Mouse (Mus musculus) 3134 (cell line): ENCODE data around the gene Stau1.

Experiments used
- DNase-seq: peaks from one replicate; pipeline ENCODE4 v3.0.0-alpha.2; 2011; ENCODE audit warnings: low spot score; ENCODE audit not compliant: insufficient read length; ENCODE audit errors: extremely low read depth

Gene Stau1

DNA sequence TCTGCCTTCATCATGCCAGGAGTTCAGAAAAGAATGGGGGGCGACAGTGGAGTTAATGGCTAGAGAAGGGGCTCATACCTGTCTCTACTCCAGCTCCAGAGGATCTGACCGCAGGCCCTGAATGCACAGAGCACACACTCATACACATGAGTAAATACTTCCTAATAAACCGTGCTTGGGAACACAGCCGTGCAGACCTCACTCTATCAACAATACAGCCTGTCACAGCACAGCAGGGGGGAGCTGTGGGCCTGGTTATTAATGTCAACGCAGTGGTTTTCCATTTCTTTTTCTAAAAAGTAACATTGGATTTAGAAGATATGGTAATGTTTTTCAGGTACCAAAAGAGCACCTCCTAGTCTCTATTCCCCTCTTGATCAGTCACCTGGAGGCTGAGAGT, 61.7 kb downstream of the Stau1 start:
- no peak for DNase-seq

DNA sequence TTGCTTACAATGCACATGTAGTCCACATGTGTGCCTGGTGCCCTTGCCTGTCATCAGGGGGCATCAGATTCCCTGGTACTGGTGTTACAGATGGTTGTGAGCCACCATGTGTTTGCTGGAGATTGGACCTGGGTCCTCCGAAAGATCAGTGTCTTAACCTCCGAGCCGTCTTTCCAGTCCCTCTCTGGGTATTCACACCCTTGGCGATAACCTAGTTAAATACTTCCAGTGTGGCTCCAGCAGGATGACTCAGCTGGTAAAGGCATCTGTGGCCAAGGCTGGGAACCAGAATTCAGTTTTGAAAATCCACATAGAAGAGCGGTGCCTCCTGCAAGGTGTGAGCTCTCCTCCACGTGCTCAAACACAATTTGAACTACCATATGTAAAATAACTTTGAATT, 62.2 kb downstream of the Stau1 start:
- no peak for DNase-seq

DNA sequence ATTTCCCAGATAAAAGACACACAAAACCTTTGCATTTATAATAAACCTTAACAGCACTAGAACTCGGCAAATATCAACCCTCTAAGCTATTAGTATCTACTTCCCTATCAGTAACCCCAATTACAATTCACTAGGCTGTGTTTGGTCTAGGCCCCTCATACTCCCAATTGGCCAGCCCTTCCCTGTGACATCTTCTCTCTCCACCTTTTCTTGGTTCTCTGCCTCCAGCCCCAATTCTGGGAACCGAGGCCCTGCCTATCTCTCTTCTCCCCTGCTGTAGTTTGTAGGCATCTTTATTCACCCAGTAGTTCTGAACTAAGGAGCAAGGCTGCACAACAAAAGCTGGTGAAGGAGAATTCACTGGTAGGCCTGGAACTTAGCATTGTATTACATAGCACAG, 72.1 kb downstream of the Stau1 start:
- DNase-seq = no peak

DNA sequence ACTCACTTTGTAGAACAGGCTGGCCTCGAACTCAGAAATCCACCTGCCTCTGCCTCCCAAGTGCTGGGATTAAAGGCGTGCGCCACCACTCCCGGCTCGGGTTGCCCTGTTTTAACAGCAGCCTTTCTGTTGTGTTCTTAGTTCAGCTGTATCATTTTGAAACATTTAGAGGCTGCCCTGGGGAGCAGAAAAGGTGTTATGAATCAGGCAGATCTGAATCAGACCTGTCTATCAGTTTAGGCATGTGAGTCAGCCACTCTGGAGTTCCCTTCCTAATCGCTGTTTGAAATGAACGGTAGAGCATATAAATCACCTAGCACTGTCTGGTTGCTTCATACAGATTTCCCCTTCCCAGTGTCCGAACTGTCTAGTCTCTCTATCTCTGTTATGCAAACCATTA, 85.6 kb downstream of the Stau1 start:
- no peak for DNase-seq

DNA sequence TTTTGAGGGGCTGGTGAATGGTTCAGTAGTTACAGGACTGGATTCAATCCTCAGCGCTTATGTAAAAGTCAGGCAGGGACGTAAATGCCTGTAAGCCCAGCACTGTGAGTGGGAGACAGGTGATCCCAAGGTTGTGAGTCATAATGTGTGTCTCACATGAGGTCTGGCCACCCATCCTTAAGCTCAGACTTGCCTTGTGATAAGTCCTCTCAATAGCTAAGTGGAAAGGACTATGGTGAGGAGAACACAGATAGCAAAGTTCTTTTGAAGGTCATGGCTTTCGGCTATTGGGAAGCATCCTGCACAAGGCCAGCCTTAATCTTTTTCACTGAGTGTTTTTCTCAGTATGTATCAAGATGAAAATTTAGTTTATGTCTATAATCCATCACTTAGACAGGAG, 86.4 kb downstream of the Stau1 start:
- no peak for DNase-seq

DNA sequence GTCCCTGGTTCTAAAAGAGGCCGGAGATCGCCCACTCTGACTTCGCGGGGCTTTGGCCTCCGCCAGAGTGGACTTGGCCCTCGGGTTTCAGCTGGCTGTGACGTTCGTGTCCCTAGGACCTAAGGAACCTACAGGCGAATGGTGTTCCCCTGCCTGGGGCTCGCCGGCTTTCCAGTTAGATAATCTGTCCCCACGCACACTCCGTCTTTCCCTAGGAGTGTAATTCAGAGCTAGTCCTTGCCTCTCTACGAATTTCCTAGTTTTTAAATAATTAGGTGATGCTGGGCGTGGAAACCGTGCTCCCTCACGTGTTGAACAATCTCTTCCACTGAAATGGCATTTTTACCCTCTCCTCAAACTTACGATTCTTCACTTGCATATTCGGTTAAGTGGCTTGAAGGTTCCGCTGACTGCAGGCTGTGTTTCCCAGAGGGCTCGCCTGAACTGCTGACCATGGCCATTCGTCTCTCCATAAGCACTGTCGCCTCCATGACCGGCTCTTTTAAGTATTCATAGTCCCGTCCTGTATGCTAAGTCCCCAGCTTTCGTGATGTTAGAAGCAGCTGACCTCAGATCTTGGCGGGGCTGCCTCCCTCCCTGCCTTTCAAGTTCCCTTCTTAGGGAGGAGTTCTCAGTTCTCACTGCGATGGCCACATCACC, 89.4 kb downstream of the Stau1 start:
- no peak for DNase-seq

DNA sequence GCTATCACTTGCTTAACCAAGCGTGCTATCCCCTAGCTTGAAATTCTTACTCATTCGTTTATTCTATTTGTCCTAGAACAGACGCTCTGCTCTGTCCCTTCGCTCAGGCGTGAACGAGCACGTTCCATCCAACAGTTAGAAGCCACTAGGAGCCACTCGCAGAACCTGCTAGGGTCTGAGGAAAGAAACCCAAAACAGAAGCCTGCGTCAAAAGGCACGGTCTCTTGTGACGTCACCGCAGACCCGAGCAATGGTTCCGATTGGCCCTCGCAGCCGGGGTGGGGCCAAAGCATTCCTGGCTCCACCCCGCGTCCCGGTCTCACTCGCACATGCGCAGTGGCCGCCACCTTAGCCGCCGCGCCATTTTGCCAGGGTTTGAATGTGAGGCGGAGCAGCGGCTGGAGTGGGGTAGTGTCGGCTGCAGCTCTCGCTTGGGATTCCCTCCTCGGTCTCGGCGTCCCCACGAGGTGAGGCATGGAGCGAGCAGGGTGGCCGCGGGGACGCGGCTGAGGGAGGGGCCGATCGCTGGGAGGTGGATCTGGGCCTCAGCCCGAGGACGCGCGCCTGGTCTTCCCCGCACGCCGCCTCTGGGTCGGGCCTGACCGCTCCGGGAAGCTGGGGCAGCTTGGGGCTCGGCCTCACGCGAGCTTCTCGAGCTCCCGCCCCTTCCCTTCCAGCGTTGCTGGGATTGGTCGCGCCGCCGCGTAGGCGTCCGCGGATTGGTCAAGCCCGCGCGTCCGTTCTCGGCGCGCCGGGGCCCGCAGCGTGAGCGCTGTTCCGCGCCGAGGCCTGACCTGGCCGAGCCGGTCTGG, 90.2 kb downstream of the Stau1 start, which contains the start of gene Cse1l:
Cse1l (plus strand) TSS at position 330 of the 812 bp plus-strand sequence.
- peak; percentile 96 for DNase-seq

DNA sequence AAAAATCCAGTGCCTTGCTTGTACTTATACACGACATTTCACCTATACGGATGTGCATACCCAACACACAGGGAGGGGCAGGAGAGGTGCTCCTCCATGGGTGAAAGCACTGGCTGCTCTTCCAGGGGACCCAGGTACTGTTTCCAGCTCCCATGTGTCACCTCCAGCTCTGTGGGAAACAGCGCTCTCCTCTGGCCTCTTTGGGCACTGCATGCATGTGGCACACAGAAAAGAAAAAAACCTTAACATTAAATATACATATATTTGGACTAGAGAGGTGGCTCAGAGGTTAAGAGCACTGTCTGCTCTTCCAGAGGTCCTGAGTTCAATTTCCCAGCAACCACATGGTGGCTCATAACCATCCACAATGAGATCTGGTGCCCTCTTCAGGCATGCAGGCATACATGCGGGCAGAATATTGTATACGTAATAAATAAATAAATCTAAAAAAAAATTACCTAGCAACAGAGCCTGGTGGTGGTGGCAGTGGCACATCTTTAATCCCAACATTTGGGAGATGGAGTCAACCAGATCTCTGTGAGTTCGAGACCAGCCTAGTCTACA, 92.3 kb downstream of the Stau1 start:
- DNase-seq = no peak

DNA sequence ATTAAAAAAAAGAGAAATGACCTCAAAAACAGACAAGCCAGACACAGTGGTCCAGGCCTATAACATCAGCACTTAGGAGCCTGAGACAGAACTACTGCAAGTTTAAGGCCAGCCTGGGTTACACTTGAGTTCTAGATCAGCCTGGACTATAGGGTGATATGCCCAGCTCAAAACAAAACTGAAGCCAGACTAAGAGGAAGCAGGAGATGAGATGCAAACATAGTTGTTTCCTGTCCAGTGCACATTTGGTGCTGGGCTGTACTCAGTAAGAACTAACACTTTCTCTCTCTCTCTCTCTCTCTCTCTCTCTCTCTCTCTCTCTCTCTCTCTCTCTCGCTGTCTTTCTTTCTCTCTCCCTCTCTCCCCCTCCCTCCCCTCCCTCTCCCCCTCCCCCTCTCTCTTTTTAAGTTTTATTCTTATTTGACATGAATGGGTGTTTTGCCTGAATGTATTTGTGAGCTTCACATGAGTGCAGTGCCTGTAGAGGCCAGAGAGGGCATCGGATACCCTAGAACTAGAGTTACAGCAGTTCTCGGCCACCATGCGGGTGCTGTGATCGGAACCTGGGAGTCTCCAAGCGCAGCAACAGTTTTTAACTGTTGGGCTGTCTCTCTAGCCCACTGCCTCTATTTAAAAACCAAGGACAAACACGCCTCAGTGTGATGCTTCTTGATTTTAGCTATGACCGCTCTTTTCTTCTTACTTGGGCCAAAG, 95.2 kb downstream of the Stau1 start:
- DNase-seq = no peak

DNA sequence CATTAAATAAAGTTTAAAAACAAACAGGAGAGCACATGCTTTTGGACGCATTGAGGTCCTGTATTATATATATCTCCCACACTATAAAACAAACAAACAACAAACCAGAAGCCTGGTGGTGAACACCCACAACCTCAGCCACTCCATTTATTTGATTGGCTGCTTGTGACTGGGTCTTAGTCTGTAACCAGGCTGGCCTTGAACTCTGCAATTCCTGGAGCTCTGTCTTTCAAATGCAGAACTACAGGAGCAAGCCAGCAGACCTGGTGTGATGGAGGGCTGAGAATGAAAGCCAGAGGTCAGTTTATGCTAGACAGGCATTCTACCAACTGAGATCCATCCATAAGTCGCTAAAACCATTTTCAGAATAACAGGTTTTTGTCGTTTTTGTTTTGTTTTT, 96.4 kb downstream of the Stau1 start:
- no peak for DNase-seq

DNA sequence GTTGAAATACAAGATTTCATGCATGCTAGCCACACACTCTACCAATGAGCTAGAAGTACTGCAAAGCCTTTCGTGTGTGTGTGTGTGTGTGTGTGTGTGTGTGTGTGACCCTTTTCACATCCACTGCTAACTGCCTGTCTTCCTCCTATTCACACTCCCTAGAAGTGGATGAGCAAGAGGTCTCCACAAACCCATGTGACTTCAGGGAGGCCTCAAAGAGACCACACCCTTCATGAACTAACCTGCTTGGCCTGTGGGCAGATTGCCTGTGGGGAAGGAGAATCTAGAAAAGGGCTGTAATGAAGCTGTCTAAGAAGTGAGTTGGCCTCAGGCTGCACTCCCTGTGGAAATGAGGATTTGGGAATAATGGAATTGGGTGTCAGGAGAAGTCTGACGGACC, 96.9 kb downstream of the Stau1 start:
- no peak for DNase-seq
